Mouse (Mus musculus) liver, postnatal 0 days (tissue): ENCODE results near the gene Trappc3l.

ENCODE experiments used
- CTCF ChIP-seq: sonication (generic); IDR thresholded peaks from 2 replicates; pipeline ENCODE4 v1.5.1; 2016; ENCODE audit warnings: antibody characterized with exemption, low read depth
- EP300 ChIP-seq: IDR thresholded peaks from 2 replicates; pipeline ENCODE4 v1.6.1; 2016; ENCODE audit warnings: antibody characterized with exemption, low read depth, mild to moderate bottlenecking

DNA sequence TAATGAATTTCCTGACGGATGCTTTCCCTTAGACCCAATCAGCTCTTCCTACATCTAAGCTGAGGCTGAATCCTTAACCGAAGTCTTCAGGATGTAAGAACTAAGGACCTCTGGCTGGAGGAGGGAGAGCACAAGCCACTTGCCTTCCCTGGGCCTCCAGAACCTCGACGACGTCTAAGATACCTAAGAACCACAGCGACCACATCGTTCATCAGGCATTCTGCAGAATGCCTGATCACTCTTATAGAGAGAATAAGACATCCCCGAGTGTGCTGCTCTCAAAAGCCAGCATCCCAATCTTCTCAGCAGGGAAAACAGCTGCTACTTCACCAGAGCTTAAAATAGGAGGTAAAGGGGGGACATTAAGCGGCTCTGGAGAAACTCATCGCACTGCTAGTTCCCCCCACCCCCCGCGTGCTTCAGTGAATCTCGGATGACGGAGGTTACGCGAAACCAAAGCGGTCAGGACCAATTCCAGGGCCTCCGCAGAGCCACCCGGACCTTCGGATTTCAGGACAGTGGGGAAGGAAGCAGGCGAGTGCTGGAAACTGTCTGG is 18.6 kb upstream of the Trappc3l start:
- TF ChIP-seq EP300 (no peak), CTCF (no peak)
